ENCODE assay signal across 21 mouse cellular contexts in the genomic region with DNA sequence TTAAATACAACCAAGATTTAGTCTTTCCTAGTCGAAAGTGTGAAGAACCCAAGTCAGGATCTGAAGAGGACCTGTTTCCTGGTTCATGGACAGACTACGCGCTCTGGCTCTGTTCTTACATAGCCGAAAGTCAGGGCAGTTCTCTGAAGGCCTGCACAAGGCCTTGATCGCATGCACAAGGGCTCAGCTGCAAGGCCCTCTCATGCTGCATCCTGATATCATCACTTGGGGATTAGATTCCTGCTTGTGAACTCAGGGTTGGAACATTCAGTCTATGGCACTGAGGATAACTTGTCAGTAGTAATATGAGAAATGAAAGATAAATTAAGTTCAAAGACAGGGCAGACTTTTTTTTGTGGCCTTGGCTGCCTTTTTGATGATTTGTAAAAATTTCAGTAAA.
DNase-seq lines count a peak whose midpoint lies in the region; ATAC-seq lines count a peak whose summit lies in the region.
"Had no signal": no experiment of that assay in that cellular context is flagged by ENCODE, and none has a peak within 500 bp of the region (broad histone marks: within the 10 kb centered on the region; RNA-seq: fewer than 3 reads in every experiment).

No protein-coding gene starts in this region.

- peak; percentile 59 to 69 for DNase-seq in adrenal gland, adult (ENCODE audit: inconsistent age in 2 of 2, low spot score in 1 of 2)
- DNase-seq in adrenal gland, adult 18-20 months (ENCODE audit: low spot score in 2 of 2): no peak
- peak; percentile 30 for DNase-seq in adrenal gland, adult 8-10 months
- no peak for DNase-seq in adrenal gland, postnatal 4 days (ENCODE audit: low spot score in 2 of 2)
- peak; percentile 51 for DNase-seq in ovary, adult 18-20 months (ENCODE audit: low spot score)
- no peak for DNase-seq in ovary, postnatal 36 days (ENCODE audit: low spot score)
- DNase-seq in adrenal gland, postnatal 36 days: peak; percentile 20 to 30
- DNase-seq: B cell, adult 2 months; cerebellum, adult 11 months; cerebellum, adult 18-20 months; cerebellum, adult 8-10 months; cerebellum, adult 9-11 months; cerebellum, postnatal 14 days; cerebellum, postnatal 36 days; embryo, embryonic 11 days had no signal

- no peak for ATAC-seq in inflammation-experienced regulatory T-cells, adult 6 months
- ATAC-seq: activated CD4-positive, CD25-positive, alpha-beta regulatory T cell, adult 4 months; CD4-positive, CD25-positive, alpha-beta regulatory T cell, adult 4 months; forebrain, embryonic 14.5 days; forebrain, embryonic 16.5 days; Patski had no signal

Comparison
In these comparisons a context has a peak if more than half of its experiments do, and no peak if none do; other contexts are left out.
1. DNase-seq: peak in adrenal gland, adult (2 of 2), adrenal gland, adult 8-10 months (single experiment), ovary, adult 18-20 months (single experiment) and adrenal gland, postnatal 36 days (2 of 2); none in adrenal gland, adult 18-20 months (0 of 2), adrenal gland, postnatal 4 days (0 of 2) and ovary, postnatal 36 days (single experiment).